Mouse (Mus musculus): ENCODE measurements around the gene Cdyl.

GRCm38 (mm10) chr13:35807940-35808339, 148.3 kb downstream of the Cdyl start:
- TF ChIP-seq CTCF (IDR thresholded peaks at IDR 0.05; ENCODE audit: low read depth, low read length): no peak
- no peak for TF ChIP-seq POLR2A (IDR thresholded peaks at IDR 0.05; ENCODE audit: insufficient read depth, low read length)
- no peak for TF ChIP-seq EP300 (IDR thresholded peaks at IDR 0.05; ENCODE audit: insufficient read depth, low read depth, low read length)

Data from ES-Bruce4 (cell line).